Mouse (Mus musculus) heart, postnatal 0 days (tissue): ENCODE results near the gene Tmem82. TPM values are rescaled to one million over a fixed set of nuclear protein-coding genes. Genes with fewer than 3 reads are reported as not detected.

Experiments used
- ATAC-seq: fragments of 200-750 bp; cut with Nextera tagmentation; 2 replicates; pipeline ENCODE4 v1.8.0; 2017; ENCODE audit warnings: low read depth, moderate number of reproducible peaks, moderate library complexity; ENCODE audit not compliant: insufficient read depth
- DNase-seq: peaks from one replicate; pipeline ENCODE4 v3.0.0-alpha.2; 2016; ENCODE audit warnings: low spot score
- H3K27ac ChIP-seq: fragments of 300-500 bp; sonication (generic); 2 replicates; pipeline ENCODE4 v1.5.1; 2014; ENCODE audit warnings: low read depth, mild to moderate bottlenecking
- H3K27me3 ChIP-seq: fragments of 300-500 bp; sonication (generic); 2 replicates; pipeline ENCODE4 v1.6.1; 2014; ENCODE audit warnings: low read length, mixed read lengths; ENCODE audit not compliant: control insufficient read depth, insufficient read depth
- H3K36me3 ChIP-seq: fragments of 300-500 bp; sonication (generic); replicated peaks from 2 replicates; pipeline ENCODE4 v1.6.1; 2014; ENCODE audit warnings: low read length, mixed read lengths; ENCODE audit not compliant: control insufficient read depth, insufficient read depth
- H3K4me1 ChIP-seq: fragments of 300-500 bp; sonication (generic); 2 replicates; pipeline ENCODE4 v1.6.1; 2014; ENCODE audit warnings: antibody characterized with exemption; ENCODE audit not compliant: control insufficient read depth, insufficient read depth
- H3K4me2 ChIP-seq: fragments of 300-500 bp; sonication (generic); 2 replicates; pipeline ENCODE4 v1.6.1; 2014; ENCODE audit warnings: low read depth, mild to moderate bottlenecking, low read length, moderate library complexity
- H3K4me3 ChIP-seq: fragments of 300-500 bp; sonication (generic); 2 replicates; pipeline ENCODE4 v1.5.1; 2014; ENCODE audit warnings: low read depth, low read length
- H3K9ac ChIP-seq: fragments of 300-500 bp; sonication (generic); replicated peaks from 2 replicates; pipeline ENCODE4 v1.6.1; 2014; ENCODE audit warnings: low read depth, low read length, mixed read lengths
- H3K9me3 ChIP-seq: fragments of 300-500 bp; sonication (generic); replicated peaks from 2 replicates; pipeline ENCODE4 v1.6.1; 2016; ENCODE audit warnings: low read length; ENCODE audit not compliant: control insufficient read depth
- CTCF ChIP-seq: IDR thresholded peaks from 2 replicates; pipeline ENCODE4 v1.5.1; 2016; ENCODE audit warnings: antibody characterized with exemption, control low read depth, low read depth
- EP300 ChIP-seq: IDR thresholded peaks from 2 replicates; pipeline ENCODE4 v1.6.1; 2016; ENCODE audit warnings: antibody characterized with exemption, low read depth
- WGBS: fragments of 180-500 bp; shearing (Covaris S2); extraction: QIAGEN DNeasy Blood & Tissue Kit; methylation state at CpG from one replicate; pipeline ENCODE4 v1.1.7; 2014; 5-methylcytosine and 5-hydroxymethylcytosine counted together
- polyA plus RNA-seq: library from polyadenylated mRNA; unstranded; fragments of >200 nt; fragmentation: Nextera tagmentation; extraction: Ambion mirVana; gene quantifications from 2 replicates; pipeline ENCODE4 v1.2.1, GENCODE M21; 2015
- total RNA-seq: library from RNA; depleted of rRNA; stranded (reverse); fragments of >200 nt; gene quantifications from 2 replicates; pipeline ENCODE4 v1.2.3, GENCODE M21; 2014; ENCODE audit warnings: low replicate concordance

Gene Tmem82
- total and polyA plus RNA-seq, 2 experiments from 2014 or later: 6.1 to 6.8 TPM

DNA sequence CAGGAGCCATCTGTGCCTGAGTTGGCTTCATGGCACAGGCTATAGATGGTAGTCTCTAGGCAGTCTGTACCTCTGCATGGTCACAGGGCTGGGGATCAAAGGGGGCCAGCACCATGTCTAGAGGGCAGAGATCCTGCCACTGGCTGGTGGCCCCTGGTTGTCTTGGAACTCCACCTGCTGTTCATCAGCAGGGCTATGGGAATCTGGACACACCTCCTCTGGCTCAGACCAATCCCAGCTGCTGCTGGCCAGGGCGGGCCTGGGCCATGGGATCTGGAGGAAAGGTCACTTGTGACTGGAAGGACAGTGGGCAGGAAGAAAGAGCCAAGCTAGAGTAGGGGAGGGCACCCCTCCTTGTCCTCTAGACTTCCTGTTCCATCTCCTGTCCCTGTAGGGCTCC lies 5.2 kb upstream of the Tmem82 start, which contains the start of gene Slc25a34:
TSS of gene Slc25a34 (minus strand) at position 156 of the 400 bp plus-strand sequence.
- peak; percentile 92 for DNase-seq
- WGBS: 25% methylated on average over 1 of the region's 1 CpGs
- H3K27ac ChIP-seq: peak within 1 kb of the TSS; percentile 91
- H3K9me3 ChIP-seq: no peaks in the 10 kb centered on the region
- H3K4me3 ChIP-seq: peak within 1 kb of the TSS; percentile 26; the same call in 1 of the 2 replicates
- H3K4me2 ChIP-seq: peak within 1 kb of the TSS; percentile 46
- ATAC-seq: peak; percentile 94
- peaks cover 10% of the 10 kb centered on the region for H3K4me1 ChIP-seq
- TF ChIP-seq CTCF (peak; percentile 32), EP300 (peak; percentile 57; the same call in 1 of the 2 replicates)
- peaks cover 32% of the 10 kb centered on the region for H3K36me3 ChIP-seq
- no peaks in the 10 kb centered on the region for H3K27me3 ChIP-seq
- no peak within 1 kb of the TSS; the same call in 1 of the 2 replicates for H3K9ac ChIP-seq

DNA sequence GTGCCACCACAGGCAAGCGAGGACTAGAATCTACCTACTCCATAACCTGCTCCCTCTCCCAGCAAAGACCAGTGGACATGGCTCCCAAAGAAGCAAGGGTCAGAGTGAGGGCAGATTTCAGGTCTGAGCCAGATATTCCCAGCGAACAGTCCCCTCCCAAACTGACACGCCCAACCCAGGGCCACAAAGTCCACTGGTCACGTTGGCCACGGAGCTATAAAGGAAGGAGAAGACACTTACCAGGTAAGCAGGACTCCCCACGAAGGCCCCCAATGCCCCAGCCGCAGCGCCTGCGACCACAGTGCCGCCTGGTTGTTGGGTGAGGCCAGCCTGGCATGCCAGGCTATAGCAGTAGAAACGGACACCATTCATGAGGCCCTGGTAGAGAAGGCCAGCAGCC lies 4.6 kb upstream of the Tmem82 start:
- DNase-seq: no peak
- Histone ChIP-seq H3K27ac (peak overlapping the region; percentile 91), H3K36me3 (peaks cover 26% of the 10 kb centered on the region), H3K4me2 (peak overlapping the region; percentile 46), H3K4me3 (peak overlapping the region; percentile 26; the same call in 1 of the 2 replicates), H3K9ac (no peak overlapping the region; the same call in 1 of the 2 replicates), H3K27me3 (no peaks in the 10 kb centered on the region), H3K4me1 (peaks cover 14% of the 10 kb centered on the region), H3K9me3 (no peaks in the 10 kb centered on the region)
- no peak for ATAC-seq
- no peak for TF ChIP-seq CTCF
- no peak for TF ChIP-seq EP300
- WGBS: 86% methylated on average over 11 of the region's 11 CpGs

DNA sequence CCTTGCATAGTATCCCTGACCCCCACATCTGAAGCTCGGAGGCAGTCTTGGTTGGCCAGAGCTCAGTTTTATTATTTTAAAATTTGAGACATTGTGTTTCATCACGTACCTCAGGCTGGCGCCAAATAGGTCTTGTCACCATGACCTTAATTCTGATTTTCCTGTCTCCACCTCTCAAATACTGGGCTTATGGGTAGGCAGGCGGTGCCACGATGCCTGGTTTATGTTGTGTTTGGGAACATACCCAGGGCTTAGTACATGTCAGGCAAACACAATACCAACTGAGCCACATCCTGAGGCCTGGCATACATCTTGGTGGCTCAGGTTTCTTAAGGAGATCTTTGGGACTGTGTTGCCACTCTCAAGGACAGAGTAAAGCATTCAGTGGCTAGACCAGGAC lies 4.1 kb upstream of the Tmem82 start:
- ATAC-seq: no peak
- no peak overlapping the region for H3K9ac ChIP-seq
- TF ChIP-seq EP300 (no peak), CTCF (no peak)
- H3K9me3 ChIP-seq: no peaks in the 10 kb centered on the region
- peaks cover 21% of the 10 kb centered on the region for H3K36me3 ChIP-seq
- peak overlapping the region; percentile 26; the same call in 1 of the 2 replicates for H3K4me3 ChIP-seq
- peak overlapping the region; percentile 91; the same call in 1 of the 2 replicates for H3K27ac ChIP-seq
- H3K4me1 ChIP-seq: peaks cover 18% of the 10 kb centered on the region
- H3K27me3 ChIP-seq: no peaks in the 10 kb centered on the region
- 79% methylated on average over 5 of the region's 5 CpGs for WGBS
- DNase-seq: no peak
- peak overlapping the region; percentile 46; the same call in 1 of the 2 replicates for H3K4me2 ChIP-seq

DNA sequence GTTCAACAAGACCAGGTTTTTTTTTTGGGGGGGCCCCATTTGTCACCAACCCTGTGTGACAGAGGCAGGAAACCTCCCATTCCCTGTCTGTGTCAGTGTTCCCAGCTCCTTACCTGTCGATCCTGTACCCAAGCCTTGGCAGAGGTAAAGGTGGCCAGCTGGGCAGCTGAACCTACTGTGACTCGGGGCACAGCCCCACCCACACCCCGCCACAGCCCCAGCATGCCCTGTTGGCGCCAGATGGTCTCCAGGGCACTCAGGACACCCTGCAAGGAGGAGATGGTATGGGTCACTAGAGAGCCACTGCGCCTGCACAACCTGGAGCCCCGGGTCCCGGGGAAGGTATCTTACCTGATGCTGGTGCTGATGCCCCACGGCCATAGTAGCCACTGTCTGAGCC lies 3.7 kb upstream of the Tmem82 start:
- Histone ChIP-seq H3K4me3 (no peak overlapping the region; the same call in 1 of the 2 replicates), H3K27me3 (no peaks in the 10 kb centered on the region), H3K36me3 (peaks cover 18% of the 10 kb centered on the region), H3K9me3 (no peaks in the 10 kb centered on the region), H3K4me2 (peak overlapping the region; percentile 46; the same call in 1 of the 2 replicates), H3K27ac (no peak overlapping the region), H3K4me1 (peaks cover 20% of the 10 kb centered on the region), H3K9ac (no peak overlapping the region)
- WGBS: 85% methylated on average over 8 of the region's 8 CpGs
- ATAC-seq (no peak), DNase-seq (no peak)
- TF ChIP-seq EP300: no peak
- TF ChIP-seq CTCF: no peak

DNA sequence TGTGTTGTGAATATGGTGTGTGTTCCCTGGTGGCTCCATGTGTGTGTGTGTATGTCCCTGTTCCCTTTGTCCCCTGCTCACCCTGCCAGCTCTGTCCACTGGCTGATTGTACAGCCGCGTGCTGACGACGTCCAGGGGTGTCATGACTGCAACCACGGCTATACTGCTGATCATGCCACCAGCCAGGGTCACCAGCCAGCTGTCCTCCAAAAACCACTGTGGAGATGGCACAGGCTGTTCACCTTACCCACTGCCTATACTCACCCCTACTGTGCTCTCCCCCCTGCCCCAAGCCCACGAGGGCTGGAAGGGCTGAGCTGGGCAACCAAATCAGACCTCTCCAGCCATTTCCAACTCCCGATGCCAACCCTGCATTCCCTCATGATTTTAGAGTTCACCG lies 2.9 kb upstream of the Tmem82 start:
- 67% methylated on average over 8 of the region's 8 CpGs for WGBS
- TF ChIP-seq EP300: no peak
- no peak for TF ChIP-seq CTCF

More for the DNA sequence above, 2.9 kb upstream of the Tmem82 start:
- Histone ChIP-seq H3K9ac (no peak overlapping the region), H3K36me3 (peaks cover 11% of the 10 kb centered on the region), H3K27ac (no peak overlapping the region), H3K9me3 (no peaks in the 10 kb centered on the region), H3K4me3 (no peak overlapping the region), H3K4me1 (peaks cover 20% of the 10 kb centered on the region), H3K27me3 (no peaks in the 10 kb centered on the region), H3K4me2 (no peak overlapping the region)
- ATAC-seq (no peak), DNase-seq (no peak)
